Mouse (Mus musculus): ENCODE data around the gene Zfp982. TPM values are rescaled to one million over a fixed set of nuclear protein-coding genes. Genes with fewer than 3 reads are reported as not detected.

Zfp982 gene
- polyA plus RNA-seq, 1 experiment from 2014 or later, result 4.9 TPM

Other genes with a start within 250 kb of the Zfp982 start
- gene Zfp988, start 186.7 kb upstream of the Zfp982 start, polyA plus RNA-seq (2015; fragmentation: Nextera tagmentation; extraction: Ambion mirVana), result 0.20 TPM in 1 of 2 replicates, not detected in the other
- 0.19 and 0.22 TPM in 2 replicates for gene Zfp978, start 131.1 kb upstream of the Zfp982 start, polyA plus RNA-seq (2015; fragmentation: Nextera tagmentation; extraction: Ambion mirVana)
- gene Gm16503, start 47.8 kb downstream of the Zfp982 start, polyA plus RNA-seq (2015; fragmentation: Nextera tagmentation; extraction: Ambion mirVana), result 0.21 and 0.22 TPM in 2 replicates
- gene Zfp985, start 60.9 kb downstream of the Zfp982 start, polyA plus RNA-seq (2015; fragmentation: Nextera tagmentation; extraction: Ambion mirVana), result 0.22 and 0.29 TPM in 2 replicates
- gene Zfp979, start 150.1 kb downstream of the Zfp982 start, polyA plus RNA-seq (2015; fragmentation: Nextera tagmentation; extraction: Ambion mirVana), result 4.0 and 4.6 TPM in 2 replicates
- not detected in 2 replicates for gene Zfp534, start 210.1 kb downstream of the Zfp982 start, polyA plus RNA-seq (2015; fragmentation: Nextera tagmentation; extraction: Ambion mirVana)